In genomic region chr10:84166568-84166905, GRCm38 (mm10) we compare ENCODE assay signal across 8 mouse cellular contexts.
DNase-seq lines count a peak whose midpoint lies in the region; ATAC-seq lines count a peak whose summit lies in the region.

No protein-coding gene starts in this region.

- H3K4me2 ChIP-seq in hindbrain, embryonic 14.5 days (replicated peaks): no peak overlapping the region

- 60% methylated on average over 3 of the region's 3 CpGs for whole genome bisulfite sequencing in hindbrain, embryonic 14.5 days

- no peaks in the 10 kb centered on the region for H3K36me3 ChIP-seq in hindbrain, embryonic 14.5 days (replicated peaks; ENCODE audit: control insufficient read depth, insufficient read depth)

- H3K27me3 ChIP-seq in hindbrain, embryonic 14.5 days (ENCODE audit: control insufficient read depth, insufficient read depth, low read length): no peaks in the 10 kb centered on the region

- no peaks in the 10 kb centered on the region for H3K9me3 ChIP-seq in hindbrain, embryonic 14.5 days (ENCODE audit: control insufficient read depth, low read length)

- peak; percentile 83 for DNase-seq in left cerebral cortex, postnatal 4 days
- DNase-seq in left cerebral cortex, adult 9 months (ENCODE audit: low spot score in 2 of 2): no peak
- DNase-seq in ZHBTc4 (ENCODE audit: low read depth, low spot score) (peak; percentile 8), liver (no peak)
- peak; percentile 27 to 75 for DNase-seq in cerebellum, postnatal 4 days (ENCODE audit: low spot score in 2 of 2)
- DNase-seq in hindbrain, embryonic 14.5 days (ENCODE audit: low spot score): peak; percentile 48
- no peak for DNase-seq in natural killer cell, adult 2 months (ENCODE audit: low spot score in 2 of 2)

- no peak overlapping the region for H3K27ac ChIP-seq in hindbrain, embryonic 14.5 days

- no peak overlapping the region for H3K4me3 ChIP-seq in hindbrain, embryonic 14.5 days (replicated peaks; ENCODE audit: low read length)

- no peaks in the 10 kb centered on the region for H3K4me1 ChIP-seq in hindbrain, embryonic 14.5 days (replicated peaks; ENCODE audit: control insufficient read depth, insufficient read depth, low read length)

- intact Hi-C loops in left cerebral cortex, postnatal 4 days (cut with DNase I): loop anchor here (10.0 kb wide), 2 partner anchors 268 to 352 kb away; no protein-coding TSS in a partner anchor

- ATAC-seq in hindbrain, embryonic 14.5 days (ENCODE audit: low FRiP score): peak; percentile 75
- peak; percentile 54; the same call in 1 of the 2 replicates for ATAC-seq in megakaryocyte progenitor cell, adult 5-6 weeks (replicated peaks; ENCODE audit: poor library complexity)

- no peak overlapping the region for H3K9ac ChIP-seq in hindbrain, embryonic 14.5 days

Comparison
In these comparisons a context has a peak if more than half of its experiments do, and no peak if none do; other contexts are left out.
1. DNase-seq: peak in left cerebral cortex, postnatal 4 days (single experiment), ZHBTc4 (single experiment), cerebellum, postnatal 4 days (2 of 2) and hindbrain, embryonic 14.5 days (single experiment); none in left cerebral cortex, adult 9 months (0 of 2), natural killer cell, adult 2 months (0 of 2) and liver (single experiment).